Mouse (Mus musculus): ENCODE results near the gene Pik3c2g.

The Pik3c2g gene

DNA sequence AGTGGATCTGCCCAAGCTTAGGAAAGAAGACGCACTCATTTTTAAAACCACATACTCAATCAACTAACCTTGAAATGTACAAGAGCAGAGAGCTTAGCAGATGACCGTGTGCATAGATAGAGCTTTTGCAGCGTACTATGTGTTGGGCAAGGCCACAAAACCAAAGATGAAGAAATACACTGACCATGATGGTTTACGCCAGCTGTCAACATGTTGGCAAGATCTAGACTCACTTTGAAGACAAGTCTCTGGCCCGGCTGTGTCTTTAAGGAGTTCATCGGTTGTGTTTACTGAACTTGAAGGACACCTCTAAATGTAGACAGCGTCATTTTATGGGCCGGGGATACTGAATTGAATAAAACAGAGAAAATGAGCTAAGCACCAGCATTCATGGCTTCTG, 254.3 kb downstream of the Pik3c2g start:
- no peak for DNase-seq (ENCODE audit: low spot score)

DNA sequence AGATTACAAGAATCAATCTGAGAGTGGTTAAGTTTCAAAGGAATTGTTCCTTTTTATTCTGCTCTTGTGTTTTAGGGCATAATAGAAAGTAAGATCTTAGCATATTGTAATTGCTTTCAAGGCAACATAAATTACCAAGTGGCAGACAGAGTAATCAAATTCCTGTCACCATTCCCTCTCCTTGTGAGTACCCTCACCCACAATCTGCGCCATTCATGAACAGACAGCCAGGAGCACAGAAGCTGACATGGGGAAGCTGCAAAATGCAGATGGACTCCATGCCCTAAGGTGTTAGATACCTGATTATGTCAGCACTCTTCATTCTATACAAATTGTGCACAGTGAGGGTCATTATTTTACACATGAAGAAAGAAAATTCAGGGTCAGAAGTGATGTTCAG, 255.6 kb downstream of the Pik3c2g start:
- DNase-seq (ENCODE audit: low spot score), result no peak

DNA sequence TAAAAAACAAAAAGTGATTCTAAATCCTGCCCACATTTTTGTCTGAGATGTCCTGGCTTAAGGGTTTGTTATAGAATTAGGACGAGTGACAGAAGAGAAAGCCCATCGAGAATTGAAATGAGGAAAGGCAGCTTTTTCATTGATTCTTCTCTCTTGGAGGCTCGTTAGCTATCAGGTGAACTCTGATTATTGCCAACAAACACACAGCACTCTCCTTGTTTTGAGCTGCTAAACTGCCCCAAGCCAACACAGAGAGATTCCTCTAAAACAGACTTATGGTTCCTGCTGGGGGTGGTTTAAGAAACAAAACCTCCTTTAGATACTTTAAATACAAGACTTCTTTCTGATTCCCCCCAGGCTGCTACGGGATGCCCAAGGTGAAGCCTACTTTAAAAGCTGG, 256.5 kb downstream of the Pik3c2g start:
- no peak for DNase-seq (ENCODE audit: low spot score)

DNA sequence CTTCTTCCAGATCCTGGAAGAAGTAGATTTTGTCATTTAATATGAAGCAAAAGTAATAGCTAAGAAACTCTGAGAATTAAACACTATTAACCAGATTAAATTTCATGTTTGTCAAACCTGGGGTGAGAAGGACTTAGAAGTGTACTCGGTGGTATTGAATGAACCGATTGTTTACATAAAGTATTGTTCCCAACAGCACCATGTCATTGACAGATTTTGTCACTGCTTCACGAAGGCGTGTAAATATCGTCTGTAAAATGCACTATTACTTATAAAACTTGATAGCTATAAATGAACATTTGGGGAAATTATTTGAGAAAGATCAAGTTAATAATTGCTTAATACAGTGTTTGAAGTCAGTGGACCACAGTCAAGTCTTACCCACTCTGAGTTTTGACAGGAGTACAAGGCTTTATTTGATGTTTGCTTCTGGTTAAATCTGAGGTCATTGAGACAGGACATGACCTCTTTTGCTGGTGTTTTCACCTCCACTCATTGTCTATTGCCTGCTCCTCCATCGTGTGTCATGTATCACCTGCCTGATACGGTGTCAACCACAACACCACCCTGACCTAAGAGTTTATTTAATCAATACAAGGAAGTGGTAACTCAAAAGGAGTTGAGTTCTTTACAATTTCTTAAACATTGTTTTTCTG, 260.0 kb downstream of the Pik3c2g start:
- DNase-seq (ENCODE audit: low spot score), result no peak

DNA sequence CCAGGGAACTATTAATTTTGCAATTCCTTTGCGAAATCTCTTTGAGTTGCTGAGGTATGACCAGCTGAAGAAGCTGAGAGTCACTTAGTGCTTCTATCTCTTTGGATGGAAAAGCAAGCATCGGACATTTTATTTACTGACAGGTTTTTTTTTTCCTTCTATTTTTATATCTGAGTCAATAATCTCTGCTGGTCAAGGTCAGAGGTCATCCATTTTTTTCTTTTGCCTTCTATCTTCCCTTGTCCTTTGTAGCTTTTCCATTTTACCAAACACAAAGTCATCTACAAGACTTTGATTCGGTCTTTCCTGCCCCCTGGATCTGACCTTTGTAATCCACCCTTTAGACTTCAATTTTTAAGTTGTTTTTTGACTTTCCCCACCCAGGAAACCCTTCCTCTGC, 262.9 kb downstream of the Pik3c2g start:
- no peak for DNase-seq (ENCODE audit: low spot score)

DNA sequence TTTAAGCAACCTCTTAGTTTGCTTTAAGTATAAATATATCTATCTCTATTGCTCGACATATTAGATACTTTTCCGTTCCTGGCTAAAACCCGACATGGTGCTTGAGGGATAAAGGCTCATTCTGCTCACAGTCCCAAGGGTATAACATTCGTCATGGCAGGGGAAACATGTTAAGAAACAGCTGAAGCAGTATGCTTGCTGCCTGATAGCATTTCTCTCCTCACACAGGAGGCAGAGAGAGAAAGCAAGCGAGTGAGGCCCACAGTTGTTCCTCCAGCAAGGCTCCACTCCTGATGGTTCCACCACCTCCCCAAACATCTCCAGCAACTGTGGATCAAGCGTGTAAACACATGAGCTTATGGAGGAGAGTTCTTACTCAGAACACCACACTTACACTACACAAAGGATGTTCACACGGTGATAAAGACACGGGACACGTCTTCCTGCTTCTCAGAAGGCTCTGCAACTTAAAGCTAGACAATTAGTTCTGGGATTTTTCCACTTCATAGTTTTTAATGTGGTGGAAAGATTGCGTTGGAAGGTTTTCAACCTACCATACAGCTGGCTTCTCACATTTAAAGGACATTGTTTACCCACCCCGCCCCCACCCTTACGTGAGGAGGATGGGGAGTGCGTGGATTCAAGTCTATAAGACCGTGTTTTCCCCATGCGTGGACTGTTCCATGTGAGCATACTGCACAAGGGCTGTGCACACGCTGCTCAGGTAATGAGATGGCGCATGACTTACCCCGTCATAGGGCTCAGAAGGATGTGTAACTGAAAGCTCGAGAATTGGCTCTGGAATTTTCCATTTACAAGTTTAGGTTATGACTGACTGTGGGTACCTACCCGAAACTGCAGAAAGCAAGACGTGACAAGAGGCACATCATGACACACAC, 264.9 kb downstream of the Pik3c2g start:
- DNase-seq (ENCODE audit: low spot score), result no peak

DNA sequence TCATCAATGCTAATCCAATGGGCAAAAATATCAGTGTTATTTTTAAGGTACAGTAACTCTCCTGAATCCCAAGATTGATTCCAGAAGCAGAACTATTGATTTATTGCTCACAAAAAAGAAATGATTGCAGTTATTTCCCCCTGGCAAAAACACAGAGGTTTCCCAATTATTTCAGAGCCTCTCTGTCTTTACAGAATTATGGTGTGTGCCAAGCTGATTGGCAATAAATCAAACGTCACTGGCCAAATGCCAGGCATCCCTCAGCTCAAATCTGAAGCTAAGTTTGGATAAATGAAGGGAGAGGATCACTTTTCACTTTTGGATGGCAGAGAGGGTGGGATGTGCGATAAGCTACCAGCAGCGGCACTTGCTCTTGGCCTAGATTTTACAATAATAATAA, 265.8 kb downstream of the Pik3c2g start:
- DNase-seq (ENCODE audit: low spot score), result no peak

DNA sequence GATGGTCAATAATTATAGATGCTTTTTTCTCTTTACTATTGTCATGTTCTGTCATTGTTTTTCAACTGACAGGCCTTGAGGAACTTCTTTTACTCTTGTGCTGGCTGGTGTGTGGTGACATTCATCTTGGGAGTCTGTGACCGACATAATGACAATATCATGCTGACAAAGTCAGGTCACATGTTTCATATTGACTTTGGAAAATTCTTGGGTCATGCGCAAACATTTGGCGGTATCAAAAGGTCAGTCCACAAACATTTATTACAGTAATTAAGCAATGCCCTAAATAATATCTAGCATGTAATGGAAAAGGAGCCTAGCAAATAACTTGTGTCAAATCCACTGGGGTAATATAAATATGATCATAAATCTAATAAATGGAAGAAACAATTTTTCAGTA, 273.1 kb downstream of the Pik3c2g start:
- DNase-seq (ENCODE audit: low spot score), result no peak

DNA sequence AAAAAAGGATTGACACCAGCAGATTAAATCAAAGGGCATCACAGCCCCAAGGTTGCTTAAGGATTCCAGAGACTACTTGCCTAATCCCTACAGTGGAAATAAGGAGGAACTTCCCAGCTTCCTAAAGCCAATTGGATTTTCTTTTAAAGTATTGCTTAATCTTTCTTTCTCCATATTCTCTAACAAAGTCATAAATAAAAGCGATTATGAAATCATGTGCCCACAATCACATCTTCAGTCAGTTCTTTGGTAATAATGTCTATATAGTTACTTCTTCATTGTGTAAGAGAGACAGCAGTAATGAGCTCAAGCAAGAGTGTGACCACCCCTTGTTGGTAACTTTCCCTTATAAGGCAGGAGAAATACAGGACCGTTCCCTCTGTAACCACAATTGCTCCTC, 274.5 kb downstream of the Pik3c2g start:
- no peak for DNase-seq (ENCODE audit: low spot score)

DNA sequence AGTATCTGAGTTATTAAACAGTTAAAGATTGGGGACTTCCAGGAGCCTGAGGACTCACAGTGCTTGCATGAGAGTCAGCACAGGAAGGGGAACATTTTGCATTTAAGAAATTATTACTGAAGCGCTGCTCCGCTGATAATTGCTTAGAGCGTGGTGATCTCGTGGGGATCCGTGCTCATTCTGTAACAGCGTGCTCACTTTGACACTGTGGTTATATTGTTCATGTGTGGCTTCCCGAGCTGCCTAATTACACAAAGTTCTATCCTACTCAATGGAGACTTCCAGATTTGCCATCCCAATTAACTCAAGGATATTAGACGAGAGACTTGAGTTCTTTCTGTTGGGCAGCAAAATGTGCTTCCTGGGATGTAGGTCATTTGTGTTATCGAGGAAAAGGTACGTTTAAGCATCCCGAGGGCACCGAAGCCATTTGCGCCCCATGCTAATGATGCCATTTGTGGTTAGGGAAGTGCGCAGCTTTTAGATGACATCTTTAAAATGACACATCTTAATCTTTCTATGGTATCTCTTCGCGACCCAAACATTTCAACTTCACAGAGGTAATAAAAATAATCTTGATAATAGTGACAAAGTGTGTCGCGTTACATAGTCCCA, 278.1 kb downstream of the Pik3c2g start:
- no peak for DNase-seq (ENCODE audit: low spot score)

DNA sequence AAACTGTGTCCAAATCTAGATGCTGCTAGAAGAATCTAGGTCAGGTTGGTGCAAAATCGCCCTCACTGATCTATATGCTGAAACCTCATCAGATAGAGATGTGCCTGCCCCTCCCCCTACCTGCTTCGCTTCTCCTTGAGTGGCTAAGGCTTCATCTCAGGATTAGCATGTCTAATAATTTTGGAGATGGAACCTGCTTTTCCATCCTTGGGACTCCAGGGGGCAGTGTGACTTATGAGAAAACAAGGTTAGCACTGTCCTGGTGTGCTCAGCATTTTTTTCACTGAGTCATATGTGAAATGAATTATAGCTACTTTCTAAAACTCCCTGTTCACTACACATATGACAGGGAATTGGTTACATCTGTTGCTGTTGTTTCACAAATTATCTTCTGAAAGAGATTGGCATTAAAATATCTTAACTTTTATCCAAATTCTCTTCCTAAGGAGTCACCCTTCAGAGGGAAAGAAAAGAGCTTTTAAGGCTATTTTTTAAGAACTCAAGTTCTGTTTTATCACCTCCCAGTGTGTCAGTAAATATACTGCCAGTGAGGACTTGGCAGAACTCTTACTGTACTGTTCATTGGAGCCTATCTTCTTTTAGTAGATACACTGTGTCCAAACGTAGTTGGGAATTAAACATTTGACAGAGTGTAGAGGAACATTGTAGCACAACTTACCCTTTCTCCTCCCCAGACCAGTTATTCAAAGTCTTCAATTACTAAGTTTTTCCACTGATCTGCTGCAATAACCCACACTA, 287.6 kb downstream of the Pik3c2g start:
- DNase-seq (ENCODE audit: low spot score), result peak; percentile 41

DNA sequence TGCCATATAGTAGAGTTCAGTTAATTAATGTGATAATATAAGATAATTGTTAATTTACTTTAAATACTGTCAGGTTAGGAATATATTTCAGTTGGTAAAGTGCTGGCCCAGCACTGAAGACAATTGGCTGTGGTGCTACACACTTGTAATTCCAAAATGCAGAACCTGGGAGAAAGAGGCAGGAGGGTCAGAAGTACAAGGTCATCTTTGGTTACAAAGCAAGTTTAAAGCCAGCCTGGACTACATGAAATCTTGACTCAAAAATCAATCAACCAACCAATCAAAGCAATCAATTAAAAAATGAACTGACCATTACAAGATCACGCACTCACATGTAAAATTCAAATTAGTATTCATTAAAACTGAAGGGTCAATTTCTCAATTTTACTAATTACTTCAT, 289.7 kb downstream of the Pik3c2g start:
- DNase-seq (ENCODE audit: low spot score), result no peak

DNA sequence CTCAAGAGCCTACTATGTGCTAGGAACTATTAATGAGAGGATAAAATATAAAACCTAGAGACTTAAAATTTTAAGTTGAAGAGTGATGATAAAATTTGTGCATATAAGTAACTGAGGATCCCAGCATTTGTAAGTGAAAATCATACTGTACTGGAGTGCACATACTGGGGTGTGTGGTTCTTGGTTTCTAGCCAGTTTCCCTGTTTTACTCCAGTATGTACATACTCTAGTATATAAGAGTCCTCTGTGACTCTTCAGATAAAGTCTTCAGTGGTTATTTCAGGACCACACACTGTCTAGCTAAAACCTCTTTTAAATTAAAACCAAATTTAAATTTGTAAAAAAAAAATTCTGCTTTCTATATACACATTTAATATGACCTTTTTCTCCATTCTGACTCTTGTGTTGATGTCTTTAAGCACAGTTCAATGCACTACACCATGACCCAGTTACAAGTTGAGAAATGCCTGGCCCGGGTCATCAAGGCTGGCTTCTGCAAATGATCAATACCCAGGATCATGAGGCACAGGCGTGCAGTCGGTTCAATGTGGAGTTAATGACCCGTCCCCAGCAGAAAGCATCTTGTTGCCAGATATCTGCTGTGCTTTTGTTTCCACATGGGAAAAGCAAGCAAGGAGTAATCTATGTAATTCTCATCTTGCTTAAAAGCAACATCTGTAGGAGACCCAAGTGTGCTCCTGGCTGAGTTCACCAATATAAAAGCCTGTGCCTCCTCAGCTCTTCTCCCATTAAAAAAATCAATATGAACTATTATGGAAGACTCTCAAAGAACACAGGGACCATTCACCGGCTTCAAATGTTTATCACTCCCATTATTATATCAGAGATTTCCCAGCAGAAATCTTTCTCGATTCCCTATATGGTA, 290.7 kb downstream of the Pik3c2g start:
- no peak for DNase-seq (ENCODE audit: low spot score)

DNA sequence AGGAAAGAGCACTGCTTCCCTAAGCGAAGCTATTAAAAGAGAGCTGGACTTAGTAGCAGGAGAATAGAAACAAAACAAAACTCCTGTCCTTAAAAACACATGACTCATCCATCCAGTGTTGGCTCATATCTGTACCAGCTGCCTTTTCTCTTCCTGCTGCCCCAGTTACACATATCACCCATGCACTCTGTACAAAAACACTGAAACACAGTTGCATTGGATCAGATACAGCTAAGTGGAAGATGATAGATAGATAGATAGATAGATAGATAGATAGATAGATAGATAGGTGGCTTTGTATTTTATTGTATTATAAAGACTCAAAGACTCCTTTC, 291.3 kb downstream of the Pik3c2g start:
- DNase-seq (ENCODE audit: low spot score), result no peak

DNA sequence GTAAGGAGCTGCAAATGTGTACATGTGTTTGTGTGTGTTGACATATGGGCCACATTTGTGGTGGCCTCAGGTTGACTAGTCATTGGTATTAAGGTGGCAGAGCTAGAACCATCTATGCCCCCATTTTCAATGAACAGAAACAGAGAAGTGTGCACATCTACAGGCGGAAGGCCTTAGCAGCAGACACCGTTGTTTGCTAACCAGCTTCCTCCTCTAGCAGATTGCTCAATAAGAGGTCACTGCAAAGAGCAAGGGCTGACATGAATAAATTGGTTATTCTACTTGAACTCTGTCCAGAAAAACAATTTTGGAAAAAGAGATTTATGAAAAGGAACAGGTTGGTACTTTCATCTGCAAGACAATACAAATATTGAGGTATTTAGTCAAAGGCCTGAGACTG, 295.1 kb downstream of the Pik3c2g start:
- no peak for DNase-seq (ENCODE audit: low spot score)

DNA sequence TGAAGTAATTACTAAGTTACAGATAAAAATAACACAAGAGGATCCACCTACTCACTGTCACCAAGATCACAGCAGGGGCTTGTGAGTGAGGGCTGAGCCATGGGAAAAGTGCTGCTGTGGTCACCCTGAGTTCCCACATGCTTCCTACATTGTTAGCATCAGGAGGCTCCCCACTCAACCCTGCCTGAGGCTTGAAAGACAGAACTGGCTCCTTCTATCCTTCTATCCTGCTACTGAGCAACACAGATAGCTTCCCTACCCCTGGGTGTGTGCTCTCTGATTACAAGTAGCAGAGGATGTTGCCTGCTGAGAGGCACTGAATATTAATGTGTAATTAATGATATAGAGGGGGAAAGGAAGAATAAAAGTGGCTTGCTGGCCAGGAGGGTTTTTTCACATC, 300.2 kb downstream of the Pik3c2g start:
- no peak for DNase-seq (ENCODE audit: low spot score)

DNA sequence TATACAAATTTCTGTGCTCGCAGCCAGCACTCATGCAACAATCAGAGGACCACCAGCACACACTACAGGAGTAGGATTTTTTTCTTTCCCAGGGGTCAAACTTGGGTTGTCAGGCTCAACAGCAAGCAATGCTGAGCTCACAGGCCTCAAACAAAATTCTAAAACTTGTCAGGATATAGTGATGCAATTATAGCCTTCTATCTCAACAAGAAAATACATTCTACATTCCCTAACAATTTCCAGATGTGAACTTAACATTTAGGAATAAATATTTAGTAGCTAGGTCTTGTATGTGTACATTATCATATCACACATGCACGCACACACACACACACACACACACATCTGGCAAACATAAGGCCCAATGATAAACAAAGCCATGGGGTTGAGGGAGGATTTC, 308.6 kb downstream of the Pik3c2g start:
- DNase-seq (ENCODE audit: low spot score), result no peak

DNA sequence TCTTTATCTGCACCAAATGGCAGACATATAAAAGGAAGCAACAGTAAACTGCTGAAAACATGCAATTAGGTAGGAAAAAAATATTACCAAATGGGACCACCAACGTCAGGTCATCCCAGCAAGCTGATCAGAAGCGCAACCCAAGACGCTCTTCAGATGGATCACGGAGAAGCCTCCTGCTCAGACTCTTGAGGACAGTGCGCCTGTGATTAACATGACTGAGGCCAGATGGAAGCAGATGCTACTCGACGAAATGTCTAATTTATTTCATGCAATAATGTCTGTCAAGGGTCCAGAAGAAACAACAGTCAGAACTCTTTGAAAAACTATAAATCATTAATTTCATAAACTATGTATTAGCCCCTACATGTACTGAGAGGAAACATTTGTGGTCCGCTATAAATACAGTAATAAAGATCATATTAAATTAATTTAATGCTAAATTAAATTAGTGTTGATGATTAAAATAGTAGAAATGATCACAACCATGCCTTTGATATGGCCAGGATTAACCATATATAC, 312.7 kb downstream of the Pik3c2g start:
- DNase-seq (ENCODE audit: low spot score), result no peak

DNA sequence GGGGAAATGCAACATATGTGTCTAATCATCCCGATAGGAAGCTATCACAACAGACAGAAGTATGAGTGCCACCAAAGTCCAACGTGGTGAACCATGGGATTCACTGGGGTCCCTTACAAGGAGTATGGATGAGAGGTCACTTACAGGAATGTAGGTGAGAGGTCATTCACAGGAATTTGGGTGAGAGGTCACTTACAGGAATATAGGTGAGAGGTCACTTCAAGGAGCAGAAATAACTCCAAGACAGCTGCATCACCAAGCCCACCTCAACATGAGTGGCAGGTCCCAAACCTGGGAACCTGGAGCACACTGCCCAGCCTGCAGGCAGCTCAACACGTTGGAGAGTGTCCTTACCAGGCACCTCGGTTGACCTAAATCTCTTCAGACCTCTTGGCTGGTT, 314.8 kb downstream of the Pik3c2g start:
- DNase-seq (ENCODE audit: low spot score), result no peak

DNA sequence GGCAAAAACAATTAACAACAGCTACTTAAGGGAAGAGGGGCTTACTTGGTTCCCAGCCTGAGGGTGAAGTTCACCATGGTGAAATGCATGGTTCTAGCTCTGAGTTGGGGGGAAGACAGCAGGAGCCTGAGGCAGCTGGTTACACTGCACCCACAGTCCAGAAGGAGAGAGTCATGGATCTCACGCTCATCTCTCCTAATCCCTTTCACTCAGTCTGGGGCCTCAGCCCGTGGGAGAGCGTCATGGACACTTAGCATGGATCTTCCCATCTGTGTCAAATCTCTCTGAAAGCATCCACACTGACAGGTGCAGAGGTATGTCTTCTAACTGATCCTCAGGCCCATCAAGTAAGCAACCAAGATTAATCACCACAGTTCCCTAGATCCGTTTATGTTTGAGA, 320.1 kb downstream of the Pik3c2g start:
- DNase-seq (ENCODE audit: low spot score), result no peak

DNA sequence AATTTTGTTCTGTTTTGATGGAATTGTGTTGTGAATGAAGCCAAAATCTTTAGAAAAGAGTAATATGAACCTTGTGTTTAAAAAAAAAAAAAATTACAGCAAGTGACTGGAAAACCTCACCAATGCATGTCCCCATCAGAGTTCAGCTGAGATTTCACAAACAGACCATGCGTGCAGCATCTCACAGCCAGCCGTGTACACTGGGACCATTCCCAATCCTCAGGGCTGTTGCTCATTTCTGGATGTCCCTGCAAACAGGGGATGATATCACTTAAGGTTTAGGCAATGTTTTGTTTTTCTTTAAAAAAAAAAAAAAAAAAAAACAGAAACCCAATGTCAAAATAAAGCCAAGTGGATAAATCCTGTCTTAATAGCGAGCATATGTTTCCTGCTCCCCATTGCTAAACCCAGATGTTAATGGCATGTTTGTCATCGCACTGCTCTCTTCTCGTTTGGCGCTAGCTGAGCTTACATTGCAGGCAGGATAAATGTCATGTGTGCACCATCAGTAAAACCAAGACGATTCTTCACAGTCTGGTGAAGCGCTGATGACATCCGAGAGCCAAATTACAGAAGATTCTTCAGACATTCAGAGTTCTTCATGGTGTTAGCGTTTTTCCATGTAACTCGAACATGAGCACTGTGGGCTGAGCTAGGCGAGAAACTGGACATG, 322.1 kb downstream of the Pik3c2g start:
- no peak for DNase-seq (ENCODE audit: low spot score)
